Mouse (Mus musculus): ENCODE data around the gene C2cd5.

GRCm38 (mm10) chr6:143115011-143115445, 15.1 kb upstream of the C2cd5 start:
- no peak for TF ChIP-seq CTCF (IDR thresholded peaks at IDR 0.05; ENCODE audit: low read depth)
- no peak for TF ChIP-seq EP300 (IDR thresholded peaks at IDR 0.05; ENCODE audit: low read depth)
